Comparison of ENCODE assay signal across 23 mouse cellular contexts in the genomic region with DNA sequence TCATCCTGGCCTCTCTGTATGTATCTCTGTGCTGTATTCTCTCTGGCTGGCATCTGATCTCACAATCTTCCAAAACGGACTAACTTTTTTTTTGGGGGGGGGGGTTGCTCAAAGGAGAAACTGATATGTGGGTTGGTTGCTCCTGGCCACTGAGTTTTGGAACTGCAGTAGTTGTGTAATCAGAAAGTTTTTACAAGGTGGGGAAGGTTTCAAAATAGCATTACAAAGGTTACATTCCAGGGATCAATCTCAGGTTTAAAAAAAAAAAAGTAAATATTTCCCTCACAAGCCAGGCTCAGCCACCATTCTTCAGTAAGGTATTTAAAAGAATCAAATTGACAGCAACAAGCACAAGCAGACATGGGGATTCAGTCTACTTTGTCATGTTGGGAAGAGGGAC.
"Had no signal": no experiment of that assay in that cellular context is flagged by ENCODE, and none has a peak within 500 bp of the region (broad histone marks: within the 10 kb centered on the region; RNA-seq: fewer than 3 reads in every experiment).

No protein-coding gene starts in this region.

- H3K27me3 ChIP-seq: hindbrain, embryonic 15.5 days; kidney, embryonic 15.5 days; limb, embryonic 15.5 days; midbrain, embryonic 12.5 days; midbrain, embryonic 15.5 days; neural tube, embryonic 12.5 days; neural tube, embryonic 15.5 days had no signal

- H3K36me3 ChIP-seq: hindbrain, embryonic 15.5 days; kidney, embryonic 15.5 days; limb, embryonic 12.5 days; limb, embryonic 15.5 days; midbrain, embryonic 12.5 days; midbrain, embryonic 15.5 days; neural tube, embryonic 12.5 days; neural tube, embryonic 15.5 days had no signal

- H3K27ac ChIP-seq: hindbrain, embryonic 15.5 days; kidney, embryonic 15.5 days; limb, embryonic 12.5 days; limb, embryonic 15.5 days; macrophage; midbrain, embryonic 12.5 days; midbrain, embryonic 15.5 days; neural tube, embryonic 12.5 days; neural tube, embryonic 15.5 days; stomach, postnatal 0 days had no signal

- H3K4me2 ChIP-seq: hindbrain, embryonic 15.5 days; kidney, embryonic 15.5 days; limb, embryonic 12.5 days; limb, embryonic 15.5 days; lung, embryonic 14.5 days; midbrain, embryonic 12.5 days; midbrain, embryonic 15.5 days; neural tube, embryonic 12.5 days; neural tube, embryonic 15.5 days had no signal

- H3K9me3 ChIP-seq: hindbrain, embryonic 15.5 days; kidney, embryonic 15.5 days; limb, embryonic 12.5 days; limb, embryonic 15.5 days; midbrain, embryonic 12.5 days; midbrain, embryonic 15.5 days; neural tube, embryonic 12.5 days; neural tube, embryonic 15.5 days had no signal

- H3K4me1 ChIP-seq: midbrain, embryonic 12.5 days; midbrain, embryonic 15.5 days; neural tube, embryonic 12.5 days had no signal

- ATAC-seq: midbrain, embryonic 15.5 days had no signal

- H3K9ac ChIP-seq: hindbrain, embryonic 15.5 days; kidney, embryonic 15.5 days; limb, embryonic 12.5 days; limb, embryonic 15.5 days; lung, embryonic 14.5 days; midbrain, embryonic 12.5 days; midbrain, embryonic 15.5 days; neural tube, embryonic 12.5 days; neural tube, embryonic 15.5 days had no signal

- H3K4me3 ChIP-seq: hindbrain, embryonic 15.5 days; kidney, embryonic 15.5 days; limb, embryonic 12.5 days; limb, embryonic 15.5 days; midbrain, embryonic 12.5 days; midbrain, embryonic 15.5 days; neural tube, embryonic 12.5 days; neural tube, embryonic 15.5 days had no signal

- DNase-seq: kidney, adult 2 months; kidney, postnatal 10 days; kidney, postnatal 36 days; layer of hippocampus, postnatal 36 days; left cerebral cortex, postnatal 4 days; lung, embryonic 14.5 days; lung, postnatal 14 days; right cerebral cortex, adult 18-20 months; right cerebral cortex, postnatal 14 days; right cerebral cortex, postnatal 4 days; thymus, adult 2 months; thymus, postnatal 14 days; thymus, postnatal 4 days had no signal
